Mouse (Mus musculus) heart, postnatal 0 days (tissue): ENCODE results near the gene Rnf186.

Source experiments
- CTCF ChIP-seq: IDR thresholded peaks from 2 replicates; pipeline ENCODE4 v1.5.1; 2016; ENCODE audit warnings: antibody characterized with exemption, control low read depth, low read depth
- EP300 ChIP-seq: IDR thresholded peaks from 2 replicates; pipeline ENCODE4 v1.6.1; 2016; ENCODE audit warnings: antibody characterized with exemption, low read depth

GRCm38 (mm10) chr4:138998611-138999010 is 31.7 kb downstream of the Rnf186 start:
- no peak for TF ChIP-seq EP300
- no peak for TF ChIP-seq CTCF
